Mouse (Mus musculus) MEL (cell line): ENCODE results near the gene Arhgap30.

Experiments
- BHLHE40 ChIP-seq: IDR thresholded peaks from 2 replicates; pipeline ENCODE4 v1.6.1; 2012; ENCODE audit warnings: low read depth, mild to moderate bottlenecking, inconsistent platforms, low read length, improper control_type of control experiment, borderline replicate concordance
- CTCF ChIP-seq, 3 experiments: IDR thresholded peaks in 2 of 3; conservative IDR thresholded peaks in 1 of 3; 2 replicates each; pipeline ENCODE4 v1.5.1; 2011 to 2012; ENCODE audit warnings: low read length in 3 of 3, low read depth in 2 of 3, mild to moderate bottlenecking in 2 of 3, improper control_type of control experiment in 1 of 3, inconsistent platforms in 1 of 3, mixed read lengths in 1 of 3, moderate library complexity in 1 of 3; ENCODE audit not compliant: control insufficient read depth in 1 of 3, insufficient read depth in 1 of 3, poor library complexity in 1 of 3, severe bottlenecking in 1 of 3
- EP300 ChIP-seq, 2 experiments: IDR thresholded peaks; 2 replicates each; pipeline ENCODE4 v1.6.1; 2011; ENCODE audit warnings: improper control_type of control experiment in 2 of 2, low read length in 2 of 2, low read depth in 1 of 2, mild to moderate bottlenecking in 1 of 2
- ETS1 ChIP-seq: IDR thresholded peaks from 2 replicates; pipeline ENCODE4 v1.6.1; 2012; ENCODE audit warnings: low read depth, mild to moderate bottlenecking, inconsistent platforms, low read length, improper control_type of control experiment, moderate library complexity
- JUND ChIP-seq: IDR thresholded peaks from 2 replicates; pipeline ENCODE4 v1.6.1; 2011; ENCODE audit warnings: low read depth, mild to moderate bottlenecking, improper control_type of control experiment, low read length
- MAZ ChIP-seq: IDR thresholded peaks from 2 replicates; pipeline ENCODE4 v1.6.1; 2012; ENCODE audit warnings: low read depth, mild to moderate bottlenecking, inconsistent platforms, low read length, improper control_type of control experiment
- MYB ChIP-seq: IDR thresholded peaks from 2 replicates; pipeline ENCODE4 v1.6.1; 2011; ENCODE audit warnings: mild to moderate bottlenecking, low read depth, low read length, improper control_type of control experiment
- POLR2A ChIP-seq, 2 experiments: IDR thresholded peaks; 2 replicates each; pipeline ENCODE4 v1.6.1; 2011 to 2012; ENCODE audit warnings: low read length in 2 of 2, mild to moderate bottlenecking in 2 of 2, control low read depth in 1 of 2, improper control_type of control experiment in 1 of 2, low read depth in 1 of 2, moderate library complexity in 1 of 2; ENCODE audit not compliant: control insufficient read depth in 1 of 2, insufficient read depth in 1 of 2, poor library complexity in 1 of 2
- POLR2AphosphoS5 ChIP-seq: IDR thresholded peaks from 2 replicates; pipeline ENCODE4 v1.6.1; 2012; ENCODE audit warnings: low read depth, borderline replicate concordance, mild to moderate bottlenecking, inconsistent platforms, low read length, moderate library complexity, mixed read lengths
- RAD21 ChIP-seq: IDR thresholded peaks from 2 replicates; pipeline ENCODE4 v1.6.1; 2011; ENCODE audit warnings: mild to moderate bottlenecking, low read depth, low read length, improper control_type of control experiment
- RCOR1 ChIP-seq: IDR thresholded peaks from 2 replicates; pipeline ENCODE4 v1.6.1; 2012; ENCODE audit warnings: low read depth, mild to moderate bottlenecking, inconsistent platforms, low read length, improper control_type of control experiment
- TBP ChIP-seq: IDR thresholded peaks from 2 replicates; pipeline ENCODE4 v1.8.0; 2011; ENCODE audit warnings: low read depth, low read length, improper control_type of control experiment
- TCF12 ChIP-seq: IDR thresholded peaks from 2 replicates; pipeline ENCODE4 v1.6.1; 2014; ENCODE audit warnings: low read depth, mild to moderate bottlenecking, inconsistent platforms, low read length, improper control_type of control experiment, moderate library complexity

- TF ChIP-seq MAZ: no peak
- TF ChIP-seq JUND: no peak
- TF ChIP-seq TBP: no peak
- no peak for TF ChIP-seq BHLHE40
- no peak for TF ChIP-seq CTCF (IDR thresholded peaks at IDR 0.05 in 2 of 3, conservative IDR thresholded peaks at IDR 0.05 in 1 of 3; ENCODE audit: control insufficient read depth in 1 of 3, insufficient read depth in 1 of 3, low read depth in 2 of 3, low read length in 3 of 3, poor library complexity in 1 of 3, severe bottlenecking in 1 of 3)
- TF ChIP-seq POLR2A (IDR thresholded peaks at IDR 0.05; ENCODE audit: control insufficient read depth in 1 of 2, insufficient read depth in 1 of 2, low read depth in 1 of 2, low read length in 2 of 2, poor library complexity in 1 of 2): no peak
- no peak for TF ChIP-seq EP300 (IDR thresholded peaks at IDR 0.05; ENCODE audit: low read depth in 1 of 2, low read length in 2 of 2)
- TF ChIP-seq RCOR1: no peak
- TF ChIP-seq POLR2AphosphoS5: no peak
- no peak for TF ChIP-seq TCF12
- TF ChIP-seq RAD21: no peak
- no peak for TF ChIP-seq ETS1
- no peak for TF ChIP-seq MYB
Measured at GRCm38 (mm10) chr1:171454926-171455325, 66.2 kb downstream of the Arhgap30 start.
